Mouse (Mus musculus) midbrain, embryonic 14.5 days (tissue): ENCODE results near the gene Tecpr1. TPM values are rescaled to one million over a fixed set of nuclear protein-coding genes. Genes with fewer than 3 reads are reported as not detected.

Experiments used
- ATAC-seq: fragments of 200-750 bp; cut with Nextera tagmentation; 2 replicates; pipeline ENCODE4 v1.8.0; 2017; ENCODE audit warnings: moderate number of reproducible peaks, moderate library complexity; ENCODE audit not compliant: low FRiP score, low TSS enrichment
- DNase-seq: peaks from one replicate; pipeline ENCODE4 v3.0.0-alpha.2; 2015
- H3K27ac ChIP-seq: fragments of 300-500 bp; sonication (generic); replicated peaks from 2 replicates; pipeline ENCODE4 v1.5.1; 2014; ENCODE audit warnings: mild to moderate bottlenecking, low read depth, low read length, moderate library complexity
- H3K27me3 ChIP-seq: fragments of 300-500 bp; sonication (generic); 2 replicates; pipeline ENCODE4 v1.6.1; 2014; ENCODE audit warnings: low read length, control low read depth, mixed read lengths; ENCODE audit not compliant: control insufficient read depth, insufficient read depth
- H3K36me3 ChIP-seq: fragments of 300-500 bp; sonication (generic); 2 replicates; pipeline ENCODE4 v1.6.1; 2014; ENCODE audit warnings: low read length, control low read depth; ENCODE audit not compliant: control insufficient read depth, insufficient read depth
- H3K4me1 ChIP-seq: fragments of 300-500 bp; sonication (generic); 2 replicates; pipeline ENCODE4 v1.6.1; 2014; ENCODE audit warnings: mild to moderate bottlenecking, antibody characterized with exemption, low read length, control low read depth; ENCODE audit not compliant: control insufficient read depth, insufficient read depth
- H3K4me2 ChIP-seq: fragments of 300-500 bp; sonication (generic); 2 replicates; pipeline ENCODE4 v1.6.1; 2014; ENCODE audit warnings: mild to moderate bottlenecking, low read length, moderate library complexity
- H3K4me3 ChIP-seq: fragments of 300-500 bp; sonication (generic); replicated peaks from 2 replicates; pipeline ENCODE4 v1.5.1; 2014; ENCODE audit warnings: low read depth, low read length
- H3K9ac ChIP-seq: fragments of 300-500 bp; sonication (generic); replicated peaks from 2 replicates; pipeline ENCODE4 v1.6.1; 2014; ENCODE audit warnings: mild to moderate bottlenecking, low read length, moderate library complexity
- H3K9me3 ChIP-seq: fragments of 300-500 bp; sonication (generic); 2 replicates; pipeline ENCODE4 v1.6.1; 2016; ENCODE audit warnings: low read length, control low read depth, mixed read lengths; ENCODE audit not compliant: control insufficient read depth
- WGBS: fragments of 180-500 bp; shearing (Covaris S2); extraction: QIAGEN DNeasy Blood & Tissue Kit; methylation state at CpG from one replicate; pipeline ENCODE4 v1.1.7; 2014; 5-methylcytosine and 5-hydroxymethylcytosine counted together
- polyA plus RNA-seq: library from polyadenylated mRNA; unstranded; fragments of >200 nt; fragmentation: Nextera tagmentation; extraction: Ambion mirVana; gene quantifications from 2 replicates; pipeline ENCODE4 v1.2.1, GENCODE M21; 2014

Gene Tecpr1
- polyA plus RNA-seq, 1 experiment from 2014 or later = 36.8 TPM

- no peak for ATAC-seq
Observed at GRCm38 (mm10) chr5:144215992-144216391, 7.4 kb downstream of the Tecpr1 start.

GRCm38 (mm10) chr5:144214453-144214852 is 9.0 kb downstream of the Tecpr1 start:
- WGBS = 30% methylated on average over 7 of the region's 7 CpGs
- Histone ChIP-seq H3K9me3 (no peaks in the 10 kb centered on the region), H3K4me1 (no peaks in the 10 kb centered on the region), H3K9ac (no peak overlapping the region), H3K27ac (no peak overlapping the region), H3K36me3 (peaks cover 82% of the 10 kb centered on the region), H3K4me2 (no peak overlapping the region), H3K4me3 (no peak overlapping the region), H3K27me3 (no peaks in the 10 kb centered on the region)
- DNase-seq = peak; percentile 73
- no peak for ATAC-seq

More at GRCm38 (mm10) chr5:144215992-144216391, 7.4 kb downstream of the Tecpr1 start:
- Histone ChIP-seq H3K4me2 (no peak overlapping the region), H3K4me3 (no peak overlapping the region), H3K4me1 (no peaks in the 10 kb centered on the region), H3K9me3 (no peaks in the 10 kb centered on the region), H3K9ac (no peak overlapping the region), H3K27me3 (no peaks in the 10 kb centered on the region), H3K36me3 (peaks cover 66% of the 10 kb centered on the region), H3K27ac (no peak overlapping the region)
- DNase-seq = no peak
- 88% methylated on average over 2 of the region's 2 CpGs for WGBS

- ATAC-seq = no peak
- 45% methylated on average over 11 of the region's 11 CpGs for WGBS
Observed at GRCm38 (mm10) chr5:144207478-144207877, 15.9 kb downstream of the Tecpr1 start.

GRCm38 (mm10) chr5:144206069-144206468 is 17.3 kb downstream of the Tecpr1 start:
- Histone ChIP-seq H3K9ac (no peak overlapping the region), H3K9me3 (0 out of 2 replicates have a peak, but pooled peaks cover 3% of the 10 kb centered on the region), H3K4me2 (no peak overlapping the region), H3K36me3 (peaks cover 89% of the 10 kb centered on the region), H3K27me3 (no peaks in the 10 kb centered on the region), H3K27ac (no peak overlapping the region), H3K4me3 (no peak overlapping the region), H3K4me1 (no peaks in the 10 kb centered on the region)
- 96% methylated on average over 15 of the region's 15 CpGs for WGBS
- no peak for DNase-seq
- ATAC-seq = no peak

More at GRCm38 (mm10) chr5:144207478-144207877, 15.9 kb downstream of the Tecpr1 start:
- peak; percentile 78 for DNase-seq
- Histone ChIP-seq H3K9me3 (0 out of 2 replicates have a peak, but pooled peaks cover 2% of the 10 kb centered on the region), H3K27ac (no peak overlapping the region), H3K4me3 (no peak overlapping the region), H3K9ac (no peak overlapping the region), H3K4me1 (no peaks in the 10 kb centered on the region), H3K36me3 (peaks cover 91% of the 10 kb centered on the region), H3K27me3 (no peaks in the 10 kb centered on the region), H3K4me2 (no peak overlapping the region)

GRCm38 (mm10) chr5:144204911-144205310 is 18.5 kb downstream of the Tecpr1 start:
- Histone ChIP-seq H3K27ac (no peak overlapping the region), H3K4me3 (no peak overlapping the region), H3K36me3 (peaks cover 86% of the 10 kb centered on the region), H3K4me1 (no peaks in the 10 kb centered on the region), H3K27me3 (no peaks in the 10 kb centered on the region), H3K4me2 (no peak overlapping the region), H3K9ac (no peak overlapping the region), H3K9me3 (0 out of 2 replicates have a peak, but pooled peaks cover 3% of the 10 kb centered on the region)
- no peak for ATAC-seq
- no peak for DNase-seq
- WGBS = 57% methylated on average over 10 of the region's 10 CpGs

GRCm38 (mm10) chr5:144204303-144204702 is 19.1 kb downstream of the Tecpr1 start:
- H3K9ac ChIP-seq = no peak overlapping the region

GRCm38 (mm10) chr5:144203398-144203959 is 19.9 kb downstream of the Tecpr1 start:
- DNase-seq = no peak
- 0 out of 2 replicates have a peak, but pooled peaks cover 3% of the 10 kb centered on the region for H3K9me3 ChIP-seq
- no peak overlapping the region for H3K9ac ChIP-seq
- no peak overlapping the region for H3K27ac ChIP-seq
- no peaks in the 10 kb centered on the region for H3K4me1 ChIP-seq
- WGBS = 94% methylated on average over 10 of the region's 10 CpGs
- no peak overlapping the region for H3K4me3 ChIP-seq
- peaks cover 89% of the 10 kb centered on the region for H3K36me3 ChIP-seq
- ATAC-seq = no peak
- no peak overlapping the region for H3K4me2 ChIP-seq
- no peaks in the 10 kb centered on the region for H3K27me3 ChIP-seq

More at GRCm38 (mm10) chr5:144204303-144204702, 19.1 kb downstream of the Tecpr1 start:
- no peaks in the 10 kb centered on the region for H3K4me1 ChIP-seq
- 88% methylated on average over 12 of the region's 12 CpGs for WGBS
- H3K4me3 ChIP-seq = no peak overlapping the region
- ATAC-seq (no peak), DNase-seq (no peak)
- H3K36me3 ChIP-seq = peaks cover 85% of the 10 kb centered on the region
- H3K4me2 ChIP-seq = no peak overlapping the region
- H3K9me3 ChIP-seq = 0 out of 2 replicates have a peak, but pooled peaks cover 3% of the 10 kb centered on the region
- H3K27ac ChIP-seq = no peak overlapping the region
- H3K27me3 ChIP-seq = no peaks in the 10 kb centered on the region

- Histone ChIP-seq H3K9me3 (0 out of 2 replicates have a peak, but pooled peaks cover 3% of the 10 kb centered on the region), H3K27ac (no peak overlapping the region), H3K27me3 (no peaks in the 10 kb centered on the region), H3K9ac (no peak overlapping the region), H3K4me1 (no peaks in the 10 kb centered on the region), H3K36me3 (peaks cover 85% of the 10 kb centered on the region), H3K4me3 (no peak overlapping the region), H3K4me2 (no peak overlapping the region)
- no peak for DNase-seq
- 95% methylated on average over 6 of the region's 6 CpGs for WGBS
- ATAC-seq = no peak
Observed at GRCm38 (mm10) chr5:144202430-144202829, 21.0 kb downstream of the Tecpr1 start.

- no peak for DNase-seq
- Histone ChIP-seq H3K27ac (no peak overlapping the region), H3K9ac (no peak overlapping the region), H3K36me3 (peaks cover 71% of the 10 kb centered on the region), H3K4me3 (no peak overlapping the region), H3K27me3 (no peaks in the 10 kb centered on the region), H3K9me3 (0 out of 2 replicates have a peak, but pooled peaks cover 3% of the 10 kb centered on the region), H3K4me1 (no peaks in the 10 kb centered on the region), H3K4me2 (no peak overlapping the region)
- WGBS = 79% methylated on average over 11 of the region's 11 CpGs
- ATAC-seq = no peak
Observed at GRCm38 (mm10) chr5:144200616-144201015, 22.8 kb downstream of the Tecpr1 start.
